Mouse (Mus musculus) hindbrain, embryonic 15.5 days (tissue): Measurements from ENCODE around the gene Col12a1. TPM values are rescaled to one million over a fixed set of nuclear protein-coding genes. Genes with fewer than 3 reads are reported as not detected.

Experiments used
- ATAC-seq: fragments of 200-750 bp; cut with Nextera tagmentation; 2 replicates; pipeline ENCODE4 v1.8.0; 2017; ENCODE audit warnings: low read depth, moderate number of reproducible peaks, moderate TSS enrichment; ENCODE audit not compliant: low FRiP score
- H3K27ac ChIP-seq: fragments of 300-500 bp; sonication (generic); replicated peaks from 2 replicates; pipeline ENCODE4 v1.5.1; 2015; ENCODE audit warnings: mild to moderate bottlenecking, inconsistent platforms
- H3K27me3 ChIP-seq: fragments of 300-500 bp; sonication (generic); 2 replicates; pipeline ENCODE4 v1.6.1; 2015; ENCODE audit warnings: control low read depth, inconsistent platforms
- H3K36me3 ChIP-seq: fragments of 300-500 bp; sonication (generic); 2 replicates; pipeline ENCODE4 v1.6.1; 2015; ENCODE audit warnings: control low read depth, inconsistent platforms
- H3K4me1 ChIP-seq: fragments of 300-500 bp; sonication (generic); replicated peaks from 2 replicates; pipeline ENCODE4 v1.6.1; 2015; ENCODE audit warnings: control low read depth, inconsistent platforms
- H3K4me2 ChIP-seq: fragments of 300-500 bp; sonication (generic); 2 replicates; pipeline ENCODE4 v1.6.1; 2015; ENCODE audit warnings: moderate library complexity, mild to moderate bottlenecking, inconsistent platforms
- H3K4me3 ChIP-seq: fragments of 300-500 bp; sonication (generic); 2 replicates; pipeline ENCODE4 v1.5.1; 2015; ENCODE audit warnings: mild to moderate bottlenecking, inconsistent platforms
- H3K9ac ChIP-seq: fragments of 300-500 bp; sonication (generic); 2 replicates; pipeline ENCODE4 v1.6.1; 2015; ENCODE audit warnings: inconsistent platforms
- H3K9me3 ChIP-seq: fragments of 300-500 bp; sonication (generic); 2 replicates; pipeline ENCODE4 v1.6.1; 2016; ENCODE audit warnings: control low read depth, inconsistent platforms
- WGBS: fragments of 180-500 bp; shearing (Covaris S2); methylation state at CpG from one replicate; pipeline ENCODE4 v1.1.7; 2015; 5-methylcytosine and 5-hydroxymethylcytosine counted together
- polyA plus RNA-seq: library from polyadenylated mRNA; unstranded; fragments of >200 nt; fragmentation: Nextera tagmentation; extraction: Ambion mirVana; gene quantifications from 2 replicates; pipeline ENCODE4 v1.2.1, GENCODE M21; 2015

Gene Col12a1
- polyA plus RNA-seq, 1 experiment from 2014 or later, result 5.9 TPM

- Histone ChIP-seq H3K27me3 (peaks cover 22% of the 10 kb centered on the region), H3K9me3 (no peaks in the 10 kb centered on the region), H3K4me2 (no peak overlapping the region), H3K4me3 (no peak overlapping the region), H3K9ac (no peak overlapping the region), H3K36me3 (no peaks in the 10 kb centered on the region), H3K4me1 (peaks cover 25% of the 10 kb centered on the region), H3K27ac (no peak overlapping the region)
- WGBS, result 35% methylated on average over 5 of the region's 5 CpGs
- no peak for ATAC-seq
These were observed 4.5 kb upstream of the Col12a1 start for GRCm38 (mm10) chr9:79723090-79723489.

GRCm38 (mm10) chr9:79721056-79721455, 2.4 kb upstream of the Col12a1 start:
- Histone ChIP-seq H3K27ac (no peak overlapping the region), H3K9me3 (no peaks in the 10 kb centered on the region), H3K4me2 (peak overlapping the region; percentile 44), H3K9ac (no peak overlapping the region), H3K27me3 (peaks cover 26% of the 10 kb centered on the region), H3K36me3 (no peaks in the 10 kb centered on the region), H3K4me1 (peaks cover 36% of the 10 kb centered on the region), H3K4me3 (peak overlapping the region; percentile 7; the same call in 1 of the 2 replicates)
- 6% methylated on average over 9 of the region's 9 CpGs for WGBS
- no peak for ATAC-seq

- Histone ChIP-seq H3K27ac (no peak overlapping the region), H3K9me3 (no peaks in the 10 kb centered on the region), H3K27me3 (peaks cover 26% of the 10 kb centered on the region), H3K4me2 (peak overlapping the region; percentile 85), H3K9ac (no peak overlapping the region), H3K4me3 (no peak overlapping the region), H3K4me1 (peaks cover 40% of the 10 kb centered on the region), H3K36me3 (no peaks in the 10 kb centered on the region)
- WGBS, result 30% methylated on average over 9 of the region's 9 CpGs
- no peak for ATAC-seq
These were observed 1.5 kb upstream of the Col12a1 start for GRCm38 (mm10) chr9:79720143-79720542.

GRCm38 (mm10) chr9:79719451-79719850, 820 bp upstream of the Col12a1 start:
- peak overlapping the region; percentile 47 for H3K4me3 ChIP-seq

GRCm38 (mm10) chr9:79717836-79718475, 675 bp downstream of the Col12a1 start:
- WGBS, result under 1% methylated on average over 22 of the region's 22 CpGs
- Histone ChIP-seq H3K4me2 (peak overlapping the region; percentile 85), H3K4me1 (peaks cover 51% of the 10 kb centered on the region), H3K27ac (no peak overlapping the region), H3K9ac (peak overlapping the region; percentile 36), H3K4me3 (peak overlapping the region; percentile 47), H3K9me3 (no peaks in the 10 kb centered on the region), H3K27me3 (peaks cover 26% of the 10 kb centered on the region), H3K36me3 (no peaks in the 10 kb centered on the region)
- ATAC-seq, result 0 out of 2 replicates have a peak, but pooled peaks have one; percentile 12

More at GRCm38 (mm10) chr9:79719451-79719850, 820 bp upstream of the Col12a1 start:
- Histone ChIP-seq H3K9ac (peak overlapping the region; percentile 36; the same call in 1 of the 2 replicates), H3K36me3 (no peaks in the 10 kb centered on the region), H3K4me2 (peak overlapping the region; percentile 85), H3K27ac (no peak overlapping the region), H3K9me3 (no peaks in the 10 kb centered on the region), H3K4me1 (peaks cover 46% of the 10 kb centered on the region), H3K27me3 (peaks cover 26% of the 10 kb centered on the region)
- under 1% methylated on average over 28 of the region's 28 CpGs for WGBS
- no peak for ATAC-seq

- 6% methylated on average over 23 of the region's 23 CpGs for WGBS
- Histone ChIP-seq H3K4me2 (peak overlapping the region; percentile 85), H3K9me3 (no peaks in the 10 kb centered on the region), H3K36me3 (no peaks in the 10 kb centered on the region), H3K4me1 (peaks cover 51% of the 10 kb centered on the region), H3K27ac (no peak overlapping the region), H3K4me3 (peak overlapping the region; percentile 47), H3K27me3 (peaks cover 26% of the 10 kb centered on the region), H3K9ac (no peak overlapping the region)
- ATAC-seq, result no peak
These were observed 1.5 kb downstream of the Col12a1 start for GRCm38 (mm10) chr9:79716909-79717835.

- Histone ChIP-seq H3K27ac (no peak overlapping the region), H3K27me3 (peaks cover 26% of the 10 kb centered on the region), H3K4me3 (peak overlapping the region; percentile 47), H3K9me3 (no peaks in the 10 kb centered on the region), H3K4me2 (peak overlapping the region; percentile 85), H3K36me3 (no peaks in the 10 kb centered on the region), H3K4me1 (peaks cover 51% of the 10 kb centered on the region), H3K9ac (no peak overlapping the region)
- 36% methylated on average over 5 of the region's 5 CpGs for WGBS
- no peak for ATAC-seq
These were observed 2.1 kb downstream of the Col12a1 start for GRCm38 (mm10) chr9:79716496-79716895.

GRCm38 (mm10) chr9:79714471-79715045, 4.1 kb downstream of the Col12a1 start:
- WGBS, result 4% methylated on average over 16 of the region's 16 CpGs
- Histone ChIP-seq H3K36me3 (no peaks in the 10 kb centered on the region), H3K9ac (no peak overlapping the region), H3K4me3 (peak overlapping the region; percentile 25), H3K4me1 (peaks cover 39% of the 10 kb centered on the region), H3K27me3 (peaks cover 11% of the 10 kb centered on the region), H3K4me2 (peak overlapping the region; percentile 56), H3K27ac (no peak overlapping the region), H3K9me3 (no peaks in the 10 kb centered on the region)
- ATAC-seq, result peak; percentile 63

GRCm38 (mm10) chr9:79689771-79690535, 28.7 kb downstream of the Col12a1 start:
- peak; percentile 73; the same call in 1 of the 2 replicates for ATAC-seq
- Histone ChIP-seq H3K9ac (no peak overlapping the region), H3K4me3 (no peak overlapping the region), H3K27ac (no peak overlapping the region), H3K36me3 (no peaks in the 10 kb centered on the region), H3K4me2 (no peak overlapping the region), H3K4me1 (peaks cover 15% of the 10 kb centered on the region), H3K27me3 (no peaks in the 10 kb centered on the region), H3K9me3 (no peaks in the 10 kb centered on the region)
- 23% methylated on average over 11 of the region's 11 CpGs for WGBS

GRCm38 (mm10) chr9:79689342-79689741, 29.3 kb downstream of the Col12a1 start:
- Histone ChIP-seq H3K4me2 (no peak overlapping the region), H3K27ac (no peak overlapping the region), H3K4me1 (peaks cover 15% of the 10 kb centered on the region), H3K27me3 (no peaks in the 10 kb centered on the region), H3K9ac (no peak overlapping the region), H3K9me3 (no peaks in the 10 kb centered on the region), H3K4me3 (no peak overlapping the region), H3K36me3 (no peaks in the 10 kb centered on the region)
- no peak for ATAC-seq
- WGBS, result 49% methylated on average over 7 of the region's 7 CpGs

GRCm38 (mm10) chr9:79687227-79687626, 31.4 kb downstream of the Col12a1 start:
- H3K9me3 ChIP-seq, result no peaks in the 10 kb centered on the region
- no peak overlapping the region for H3K4me2 ChIP-seq
- peaks cover 15% of the 10 kb centered on the region for H3K4me1 ChIP-seq
- no peak for ATAC-seq
- H3K27ac ChIP-seq, result no peak overlapping the region
- no peak overlapping the region for H3K4me3 ChIP-seq
- H3K27me3 ChIP-seq, result no peaks in the 10 kb centered on the region
- H3K9ac ChIP-seq, result no peak overlapping the region
- 87% methylated on average over 3 of the region's 3 CpGs for WGBS
- no peaks in the 10 kb centered on the region for H3K36me3 ChIP-seq
